Mouse (Mus musculus) neural tube, embryonic 15.5 days (tissue): ENCODE measurements around the gene Faf1. TPM values are rescaled to one million over a fixed set of nuclear protein-coding genes. Genes with fewer than 3 reads are reported as not detected.

Experiments used
- ATAC-seq: fragments of 200-750 bp; cut with Nextera tagmentation; 2 replicates; pipeline ENCODE4 v1.8.0; 2017; ENCODE audit warnings: mild to moderate bottlenecking, moderate TSS enrichment, moderate library complexity; ENCODE audit not compliant: low FRiP score
- H3K27ac ChIP-seq: fragments of 300-500 bp; sonication (generic); replicated peaks from 2 replicates; pipeline ENCODE4 v1.5.1; 2015; ENCODE audit warnings: mild to moderate bottlenecking, inconsistent platforms
- H3K27me3 ChIP-seq: fragments of 300-500 bp; sonication (generic); replicated peaks from 2 replicates; pipeline ENCODE4 v1.6.1; 2015; ENCODE audit warnings: inconsistent platforms
- H3K36me3 ChIP-seq: fragments of 300-500 bp; sonication (generic); 2 replicates; pipeline ENCODE4 v1.6.1; 2015; ENCODE audit warnings: inconsistent platforms
- H3K4me1 ChIP-seq: fragments of 300-500 bp; sonication (generic); 2 replicates; pipeline ENCODE4 v1.6.1; 2015; ENCODE audit warnings: inconsistent platforms
- H3K4me2 ChIP-seq: fragments of 300-500 bp; sonication (generic); 2 replicates; pipeline ENCODE4 v1.6.1; 2015; ENCODE audit warnings: inconsistent platforms, mild to moderate bottlenecking, moderate library complexity
- H3K4me3 ChIP-seq: fragments of 300-500 bp; sonication (generic); replicated peaks from 2 replicates; pipeline ENCODE4 v1.5.1; 2015; ENCODE audit warnings: mild to moderate bottlenecking, inconsistent platforms
- H3K9ac ChIP-seq: fragments of 300-500 bp; sonication (generic); replicated peaks from 2 replicates; pipeline ENCODE4 v1.6.1; 2015; ENCODE audit warnings: mild to moderate bottlenecking, inconsistent platforms
- H3K9me3 ChIP-seq: fragments of 300-500 bp; sonication (generic); replicated peaks from 2 replicates; pipeline ENCODE4 v1.6.1; 2016; ENCODE audit warnings: inconsistent platforms
- WGBS: fragments of 180-500 bp; shearing (Covaris S2); methylation state at CpG from one replicate; pipeline ENCODE4 v1.1.7; 2015; ENCODE audit warnings: mixed read lengths; 5-methylcytosine and 5-hydroxymethylcytosine counted together
- polyA plus RNA-seq: library from polyadenylated mRNA; unstranded; fragments of >200 nt; fragmentation: Nextera tagmentation; extraction: Ambion mirVana; gene quantifications from 2 replicates; pipeline ENCODE4 v1.2.1, GENCODE M21; 2015

The Faf1 gene
- polyA plus RNA-seq: 28.5 and 30.9 TPM in 2 replicates

DNA sequence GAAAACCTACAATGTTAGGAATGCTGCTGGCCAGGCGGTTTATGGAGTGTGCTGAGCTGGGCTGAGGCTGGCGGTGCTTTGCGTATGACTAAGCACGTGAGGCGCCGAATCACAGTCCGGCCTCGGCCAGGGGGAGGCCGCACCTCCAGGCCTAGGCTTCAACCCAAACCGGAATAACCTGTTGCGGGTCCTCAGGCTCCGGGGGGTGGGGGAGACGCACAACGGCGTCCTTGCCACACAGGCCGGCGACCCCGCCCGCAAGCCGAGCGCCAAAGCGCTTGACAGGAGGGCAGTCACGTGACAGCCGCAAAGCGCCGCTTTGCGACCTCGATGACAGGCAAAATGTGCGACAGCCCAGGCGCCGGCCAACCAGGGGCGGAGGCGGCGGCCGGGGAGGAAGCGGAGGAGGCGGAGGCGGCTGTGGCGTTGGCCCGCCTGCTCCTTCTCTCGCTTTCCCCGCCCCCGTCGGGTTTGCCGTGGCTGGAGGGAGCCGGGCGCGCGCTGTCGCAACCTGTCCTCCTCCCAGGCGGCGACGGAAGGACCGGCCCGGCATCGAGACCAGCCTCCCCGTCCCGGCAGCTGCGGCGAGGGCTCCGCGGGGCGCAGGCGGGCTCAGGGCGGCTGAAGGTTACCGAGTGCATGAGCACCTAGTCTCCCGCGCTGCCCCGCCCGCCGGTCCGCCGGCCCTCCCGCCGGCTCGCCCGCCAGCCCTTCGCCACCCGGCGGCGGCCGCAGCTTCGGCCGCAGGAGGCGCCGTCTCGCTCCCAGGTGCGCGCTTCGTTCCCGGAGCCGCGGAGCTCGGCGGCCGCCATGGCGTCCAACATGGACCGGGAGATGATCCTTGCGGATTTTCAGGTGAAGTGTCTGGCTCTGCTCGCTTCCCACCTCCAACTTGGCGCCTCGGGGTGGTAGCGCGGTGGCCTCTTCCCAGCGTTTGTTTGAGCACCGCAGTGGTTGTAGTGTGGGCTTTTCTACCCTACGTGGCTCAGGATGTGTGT, at the start of gene Faf1:
Gene Faf1 (plus strand): TSS at position 371 of the 998 bp plus-strand sequence.
- Histone ChIP-seq H3K4me3 (peak within 1 kb of the TSS; percentile 93), H3K4me1 (peaks cover 19% of the 10 kb centered on the region), H3K36me3 (no peaks in the 10 kb centered on the region), H3K9me3 (no peaks in the 10 kb centered on the region), H3K4me2 (peak within 1 kb of the TSS; percentile 69), H3K27ac (peak within 1 kb of the TSS; percentile 96), H3K9ac (peak within 1 kb of the TSS; percentile 87), H3K27me3 (no peaks in the 10 kb centered on the region)
- peak; percentile 98 for ATAC-seq
- WGBS: under 1% methylated on average over 100 of the region's 107 CpGs

DNA sequence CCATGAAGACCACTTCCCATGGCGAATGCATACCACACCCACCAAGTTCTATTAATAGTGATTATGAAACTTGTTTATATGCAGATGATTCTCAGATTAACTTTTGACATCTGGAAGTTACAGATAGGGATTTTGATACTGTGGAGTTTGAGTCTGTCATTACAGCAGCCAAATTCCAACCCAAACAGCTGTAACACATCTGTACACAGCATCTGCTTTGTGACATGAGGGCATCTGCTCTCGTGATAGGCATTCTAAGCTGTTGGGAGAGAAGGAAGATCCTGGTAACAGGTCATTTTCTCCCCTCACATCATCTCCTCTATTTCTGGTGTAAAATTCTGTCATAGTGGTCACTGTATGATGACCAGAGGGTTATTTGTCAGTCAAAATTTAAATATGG, 46.2 kb upstream of the Faf1 start:
- H3K9me3 ChIP-seq: no peaks in the 10 kb centered on the region
- no peak for ATAC-seq
- 82% methylated on average over 2 of the region's 2 CpGs for WGBS
- H3K4me1 ChIP-seq: no peaks in the 10 kb centered on the region
- no peaks in the 10 kb centered on the region for H3K27me3 ChIP-seq
- no peak overlapping the region for H3K4me2 ChIP-seq
- H3K27ac ChIP-seq: no peak overlapping the region
- H3K36me3 ChIP-seq: no peaks in the 10 kb centered on the region
- H3K9ac ChIP-seq: no peak overlapping the region
- H3K4me3 ChIP-seq: no peak overlapping the region

DNA sequence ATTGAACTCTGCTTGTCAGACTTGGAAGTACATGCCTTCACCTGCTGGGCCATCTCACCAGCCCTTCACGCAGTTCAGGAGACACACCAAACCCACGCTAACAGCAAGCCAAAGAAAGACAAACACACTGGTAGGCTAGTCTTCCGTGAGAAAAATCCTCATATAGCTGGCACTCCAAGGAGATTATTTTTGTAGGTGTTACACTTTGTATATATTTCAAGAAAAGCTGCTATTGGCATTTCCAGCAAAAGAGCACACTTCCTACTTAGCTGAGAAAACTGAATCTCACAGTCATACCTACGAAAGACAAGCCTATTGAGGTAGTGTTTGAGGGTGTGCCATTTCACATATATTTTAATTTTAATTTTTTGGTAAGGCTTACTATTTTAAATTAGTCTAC, 45.4 kb upstream of the Faf1 start:
- no peaks in the 10 kb centered on the region for H3K36me3 ChIP-seq
- no peaks in the 10 kb centered on the region for H3K9me3 ChIP-seq
- ATAC-seq: no peak
- H3K27me3 ChIP-seq: no peaks in the 10 kb centered on the region
- 90% methylated on average over 4 of the region's 4 CpGs for WGBS
- no peak overlapping the region for H3K27ac ChIP-seq
- H3K9ac ChIP-seq: no peak overlapping the region
- H3K4me3 ChIP-seq: no peak overlapping the region
- no peak overlapping the region for H3K4me2 ChIP-seq
- H3K4me1 ChIP-seq: no peaks in the 10 kb centered on the region

DNA sequence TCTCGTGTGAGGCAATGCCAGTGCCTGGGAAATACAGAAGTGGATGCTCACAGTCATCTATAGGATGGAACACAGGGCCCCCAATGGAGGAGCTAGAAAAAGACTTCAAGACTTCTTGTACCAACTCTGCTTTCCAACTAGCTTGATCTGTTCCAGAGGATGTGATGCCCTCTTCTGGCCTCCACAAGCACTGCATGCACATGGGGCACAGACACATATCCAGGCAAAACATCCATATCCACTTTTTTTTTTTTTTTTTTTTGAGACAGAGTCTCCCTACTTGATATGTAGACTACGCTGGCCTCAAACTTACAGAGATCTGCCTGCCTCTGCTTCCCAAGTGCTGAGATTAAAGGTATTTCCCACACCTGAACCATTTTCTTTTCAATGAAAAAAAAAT, 41.4 kb upstream of the Faf1 start:
- Histone ChIP-seq H3K27ac (no peak overlapping the region), H3K4me3 (no peak overlapping the region), H3K9me3 (no peaks in the 10 kb centered on the region), H3K27me3 (no peaks in the 10 kb centered on the region), H3K36me3 (no peaks in the 10 kb centered on the region), H3K9ac (no peak overlapping the region), H3K4me1 (no peaks in the 10 kb centered on the region), H3K4me2 (no peak overlapping the region)
- 95% methylated on average over 2 of the region's 2 CpGs for WGBS
- no peak for ATAC-seq

DNA sequence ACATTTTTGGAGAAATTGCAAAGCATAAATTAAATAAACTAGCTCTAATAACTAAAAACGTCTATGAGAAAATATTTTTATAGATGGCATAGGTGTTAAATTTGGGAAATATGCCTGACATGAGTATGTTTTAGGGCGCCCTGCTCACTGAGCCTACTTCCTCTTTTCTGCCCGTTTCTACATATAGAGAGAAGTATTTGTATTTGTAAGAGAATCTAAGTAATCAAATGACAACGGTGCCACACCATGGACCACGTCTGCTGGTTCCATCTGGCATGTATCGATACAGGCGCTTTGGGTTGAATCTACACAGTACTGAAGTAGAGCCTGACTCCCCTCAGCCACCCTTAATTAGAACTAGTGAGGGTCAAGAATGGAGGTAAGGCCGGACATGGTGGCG, 37.0 kb upstream of the Faf1 start:
- H3K4me3 ChIP-seq: no peak overlapping the region
- WGBS: 89% methylated on average over 9 of the region's 9 CpGs

DNA sequence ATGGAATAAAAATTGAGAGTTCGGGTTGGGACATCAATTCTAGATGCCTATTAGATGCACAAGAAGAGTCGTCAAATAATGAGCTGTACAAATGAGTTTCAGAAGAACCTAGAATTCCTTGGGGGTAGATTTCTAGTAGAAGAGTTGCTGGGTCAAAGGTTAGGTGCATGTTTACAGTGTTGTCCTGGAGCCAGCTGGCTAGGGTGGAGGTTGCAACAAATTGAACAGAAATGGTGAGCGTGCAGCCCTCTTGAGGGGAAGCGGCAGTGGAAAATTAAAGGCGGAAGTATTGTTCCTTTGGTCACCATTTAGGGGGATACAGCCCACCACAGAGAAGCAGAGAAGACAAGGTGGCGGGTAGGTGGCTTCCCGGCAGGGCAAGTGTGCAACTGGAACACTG, 36.2 kb upstream of the Faf1 start:
- Histone ChIP-seq H3K9ac (no peak overlapping the region), H3K27ac (no peak overlapping the region), H3K4me2 (no peak overlapping the region), H3K9me3 (no peaks in the 10 kb centered on the region), H3K4me3 (no peak overlapping the region), H3K27me3 (no peaks in the 10 kb centered on the region), H3K36me3 (no peaks in the 10 kb centered on the region), H3K4me1 (no peaks in the 10 kb centered on the region)
- 93% methylated on average over 7 of the region's 7 CpGs for WGBS
- ATAC-seq: no peak

More for the DNA sequence above, 37.0 kb upstream of the Faf1 start:
- Histone ChIP-seq H3K4me2 (no peak overlapping the region), H3K27me3 (no peaks in the 10 kb centered on the region), H3K4me1 (no peaks in the 10 kb centered on the region), H3K27ac (no peak overlapping the region), H3K9me3 (no peaks in the 10 kb centered on the region), H3K9ac (no peak overlapping the region), H3K36me3 (no peaks in the 10 kb centered on the region)
- no peak for ATAC-seq

DNA sequence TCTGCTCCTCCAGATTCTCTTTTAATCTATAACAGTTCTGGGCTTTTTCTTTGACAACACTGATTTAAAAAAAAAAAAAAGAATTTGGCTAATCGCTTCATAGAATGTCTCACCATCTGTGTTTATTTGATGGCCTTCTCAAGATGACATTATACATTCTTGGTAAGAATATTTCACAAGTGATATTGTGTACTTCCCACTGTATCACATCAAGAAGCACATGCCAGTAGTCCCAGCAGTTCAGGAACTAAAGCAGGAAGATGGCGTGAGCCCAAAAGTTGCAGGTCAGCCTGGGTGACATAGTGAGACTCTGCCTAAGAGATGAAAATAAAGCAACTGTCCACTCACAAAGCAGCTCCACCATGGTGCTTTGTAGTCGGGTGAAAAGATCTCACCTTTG, 34.9 kb upstream of the Faf1 start:
- 80% methylated on average over 3 of the region's 3 CpGs for WGBS
- H3K9ac ChIP-seq: no peak overlapping the region
- no peak overlapping the region for H3K4me3 ChIP-seq
- no peaks in the 10 kb centered on the region for H3K27me3 ChIP-seq
- H3K4me1 ChIP-seq: no peaks in the 10 kb centered on the region
- no peaks in the 10 kb centered on the region for H3K36me3 ChIP-seq
- no peak for ATAC-seq
- no peaks in the 10 kb centered on the region for H3K9me3 ChIP-seq
- H3K27ac ChIP-seq: no peak overlapping the region
- no peak overlapping the region for H3K4me2 ChIP-seq

DNA sequence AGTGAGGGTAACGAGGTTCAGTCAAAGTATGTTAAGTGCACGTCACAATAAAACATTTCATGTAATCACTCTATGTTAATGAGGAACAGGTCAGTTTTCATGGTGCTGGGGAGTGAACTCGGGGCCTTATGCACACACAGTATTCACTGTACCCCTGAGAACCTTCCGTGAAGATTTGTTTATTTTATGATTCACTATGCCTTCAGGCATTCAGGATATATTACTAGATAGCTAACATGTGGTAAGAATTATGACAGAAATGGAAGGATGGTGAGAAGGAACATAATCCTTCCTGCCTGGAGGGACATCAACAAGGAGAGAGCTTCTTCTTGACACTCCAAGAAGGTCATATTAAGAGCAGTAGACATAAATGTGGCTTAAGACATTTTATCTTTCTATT, 29.1 kb upstream of the Faf1 start:
- no peaks in the 10 kb centered on the region for H3K4me1 ChIP-seq
- no peak overlapping the region for H3K9ac ChIP-seq
- no peak overlapping the region for H3K4me3 ChIP-seq
- no peaks in the 10 kb centered on the region for H3K36me3 ChIP-seq
- peaks cover 6% of the 10 kb centered on the region for H3K27me3 ChIP-seq
- no peaks in the 10 kb centered on the region for H3K9me3 ChIP-seq
- no peak overlapping the region for H3K27ac ChIP-seq
- no peak overlapping the region for H3K4me2 ChIP-seq
- no peak for ATAC-seq
- 81% methylated on average over 4 of the region's 4 CpGs for WGBS

DNA sequence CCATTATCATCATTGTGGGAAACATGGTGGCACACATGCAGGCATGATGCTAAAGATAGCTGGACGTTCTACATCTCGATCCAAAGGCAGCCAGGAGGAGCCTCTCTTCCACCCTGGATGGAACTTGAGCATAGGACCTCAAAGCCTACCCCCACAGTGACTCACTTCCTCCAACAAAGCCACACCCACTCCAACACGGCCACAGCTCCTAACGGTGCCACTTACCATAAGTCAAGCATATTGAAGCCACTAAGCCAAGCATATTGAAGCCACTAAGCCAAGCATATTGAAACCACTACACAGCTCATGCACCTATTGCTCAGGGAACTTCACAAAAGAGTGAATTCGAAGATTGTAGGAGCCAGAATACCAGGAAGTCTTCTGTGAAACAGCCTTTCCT, 27.1 kb upstream of the Faf1 start:
- Histone ChIP-seq H3K27ac (no peak overlapping the region), H3K27me3 (peaks cover 11% of the 10 kb centered on the region), H3K9me3 (no peaks in the 10 kb centered on the region), H3K4me1 (no peaks in the 10 kb centered on the region), H3K9ac (no peak overlapping the region), H3K4me3 (no peak overlapping the region), H3K36me3 (no peaks in the 10 kb centered on the region), H3K4me2 (no peak overlapping the region)
- 85% methylated on average over 5 of the region's 5 CpGs for WGBS
- no peak for ATAC-seq

DNA sequence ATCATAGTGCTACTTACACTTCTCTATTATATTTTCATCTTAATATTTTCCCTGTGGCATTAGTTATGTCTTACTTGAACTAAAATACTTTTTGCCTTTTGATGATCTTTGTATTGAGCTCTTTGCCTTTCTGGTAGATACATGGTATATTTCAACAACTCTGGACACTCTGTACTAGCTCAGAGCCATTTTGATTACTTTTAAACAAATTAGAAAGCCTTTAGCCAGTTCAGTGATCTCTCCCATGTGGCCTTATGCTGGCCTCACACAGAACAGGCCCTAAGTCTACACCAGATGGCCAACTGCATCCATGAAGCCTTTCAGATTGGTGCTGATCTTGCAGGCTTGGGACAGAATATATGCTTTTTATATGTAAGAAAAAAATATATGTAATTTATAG, 23.1 kb upstream of the Faf1 start:
- no peaks in the 10 kb centered on the region for H3K9me3 ChIP-seq
- no peak for ATAC-seq
- H3K27me3 ChIP-seq: peaks cover 38% of the 10 kb centered on the region
- H3K27ac ChIP-seq: no peak overlapping the region
- H3K4me1 ChIP-seq: peaks cover 9% of the 10 kb centered on the region
- no peak overlapping the region for H3K4me3 ChIP-seq
- no peaks in the 10 kb centered on the region for H3K36me3 ChIP-seq
- no peak overlapping the region for H3K9ac ChIP-seq
- H3K4me2 ChIP-seq: no peak overlapping the region

DNA sequence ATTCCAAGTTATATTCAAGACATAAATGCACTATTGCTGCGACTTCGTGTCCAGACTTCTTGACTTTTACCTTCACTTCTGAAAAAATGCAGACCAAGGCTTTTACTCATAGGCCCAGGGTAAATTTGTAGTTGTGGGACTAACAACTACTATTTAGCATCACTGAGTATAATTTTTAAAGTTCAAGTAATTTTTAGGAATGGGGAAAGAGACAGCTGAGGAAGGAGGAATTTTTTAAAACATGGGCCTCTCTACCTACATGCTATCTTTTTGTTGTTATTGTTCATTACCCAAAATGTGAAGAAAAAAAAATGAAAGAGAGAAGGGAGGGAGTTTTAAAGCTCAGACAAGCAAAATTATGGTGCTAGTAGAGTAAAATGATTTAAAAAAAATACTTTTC, 21.7 kb upstream of the Faf1 start:
- no peak for ATAC-seq
- H3K4me3 ChIP-seq: no peak overlapping the region
- H3K4me1 ChIP-seq: peaks cover 9% of the 10 kb centered on the region
- no peaks in the 10 kb centered on the region for H3K9me3 ChIP-seq
- no peak overlapping the region for H3K4me2 ChIP-seq
- no peak overlapping the region for H3K9ac ChIP-seq
- no peak overlapping the region for H3K27ac ChIP-seq
- WGBS: 56% methylated on average over 2 of the region's 2 CpGs
- peaks cover 50% of the 10 kb centered on the region for H3K27me3 ChIP-seq
- no peaks in the 10 kb centered on the region for H3K36me3 ChIP-seq

DNA sequence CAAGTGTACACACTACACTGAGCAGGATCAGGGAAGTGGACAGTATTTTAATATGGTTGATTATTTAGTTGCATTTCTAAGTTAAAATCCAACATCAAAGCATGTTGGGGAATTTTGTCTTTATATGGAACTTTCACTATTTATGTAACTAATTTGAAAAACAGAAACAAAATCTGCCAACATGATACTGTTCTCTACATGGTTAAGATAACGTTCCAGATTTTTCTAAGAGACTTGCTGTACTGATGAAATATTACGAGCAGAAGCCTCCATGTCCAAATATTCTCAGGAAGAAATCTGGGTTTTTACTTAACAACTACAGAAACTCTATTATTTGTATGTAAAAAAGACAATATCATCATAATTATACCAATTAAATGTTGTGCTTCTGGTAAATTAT, 20.6 kb upstream of the Faf1 start:
- H3K27ac ChIP-seq: no peak overlapping the region
- H3K4me1 ChIP-seq: peaks cover 9% of the 10 kb centered on the region
- no peak for ATAC-seq
- H3K27me3 ChIP-seq: peaks cover 58% of the 10 kb centered on the region
- H3K9ac ChIP-seq: no peak overlapping the region
- no peak overlapping the region for H3K4me2 ChIP-seq
- no peaks in the 10 kb centered on the region for H3K9me3 ChIP-seq
- no peak overlapping the region for H3K4me3 ChIP-seq
- WGBS: 46% methylated on average over 2 of the region's 2 CpGs
- H3K36me3 ChIP-seq: no peaks in the 10 kb centered on the region
